Mouse (Mus musculus) lung, adult 2 months (tissue): ENCODE results near the gene Aldoc.

Experiments used
- CTCF ChIP-seq: fragments of 200-500 bp; IDR thresholded peaks from 2 replicates; pipeline ENCODE4 v1.5.1; 2011; ENCODE audit warnings: mild to moderate bottlenecking, low read length, control low read depth; ENCODE audit not compliant: insufficient read depth
- POLR2A ChIP-seq: fragments of 200-500 bp; IDR thresholded peaks from 2 replicates; pipeline ENCODE4 v1.6.1; 2011; ENCODE audit warnings: low read depth, mild to moderate bottlenecking, control low read depth, low read length, borderline replicate concordance; ENCODE audit errors: extremely low read depth

DNA sequence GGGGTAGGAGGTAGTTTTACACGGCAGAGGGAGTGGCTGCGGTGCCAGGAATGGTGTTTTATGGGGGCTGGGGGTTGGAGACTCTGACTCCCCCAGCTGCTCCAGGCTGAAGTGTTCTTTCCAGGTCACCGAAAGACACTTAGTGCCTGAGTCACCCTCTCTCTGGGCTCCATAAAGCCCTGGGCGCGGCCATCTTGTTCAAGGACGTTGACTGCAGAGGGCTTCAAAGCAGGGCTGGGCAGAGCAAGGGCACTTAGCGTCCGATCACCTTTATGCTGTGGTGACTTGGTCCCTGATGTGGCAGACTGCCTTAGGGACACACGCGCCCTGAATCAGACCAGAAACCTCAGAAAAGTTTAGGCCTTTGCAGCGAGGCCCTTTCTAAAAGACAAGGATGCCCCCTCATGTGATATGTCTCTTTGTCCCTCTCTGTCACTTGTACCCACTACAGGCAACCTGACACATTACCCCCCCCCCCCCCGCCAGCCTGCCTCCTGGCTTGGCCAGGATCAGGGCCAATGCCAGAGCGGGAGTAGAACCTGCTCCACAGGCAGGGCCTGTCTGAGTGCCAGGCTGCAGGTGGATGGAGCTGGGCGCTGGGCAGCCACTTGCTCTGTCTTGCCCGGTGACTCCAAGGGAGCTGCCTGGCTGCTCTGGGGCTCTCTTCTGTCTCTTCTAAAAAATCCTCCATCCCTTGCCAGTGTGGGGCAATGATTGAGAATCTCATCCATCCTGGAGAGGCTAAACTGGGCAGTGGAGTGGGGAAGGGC is 44.9 kb downstream of the Aldoc start:
- TF ChIP-seq CTCF: no peak
- TF ChIP-seq POLR2A: no peak
